Mouse (Mus musculus) G1E (cell line): ENCODE results near the gene Tdpoz4.
"Not testable (repeated sequence)": the region's sequence is repeated elsewhere in the genome, so short reads cannot be mapped to it uniquely, and the experiment has no call there.

Experiments used
- CTCF ChIP-seq: IDR thresholded peaks from 2 replicates; pipeline ENCODE4 v1.5.1; 2012; ENCODE audit warnings: low read depth, low read length, inconsistent platforms, mixed read lengths
- GATA1 ChIP-seq: IDR thresholded peaks from 2 replicates; pipeline ENCODE4 v1.6.1; 2012; ENCODE audit warnings: borderline replicate concordance, low read length, inconsistent platforms, mixed read lengths
- TAL1 ChIP-seq: conservative IDR thresholded peaks from 2 replicates; pipeline ENCODE4 v1.6.1; 2012; ENCODE audit warnings: low read depth, low read length, inconsistent platforms, mixed read lengths

GRCm38 (mm10) chr3:93813341-93813740, 17.1 kb downstream of the Tdpoz4 start:
- TF ChIP-seq GATA1, CTCF, TAL1: not testable (repeated sequence)
